Mouse (Mus musculus): ENCODE data around the gene Gm28053. TPM values are rescaled to one million over a fixed set of nuclear protein-coding genes. Genes with fewer than 3 reads are reported as not detected.
A peak's percentile ranks its signal among the peaks of the same experiment; 100 is the strongest.

The Gm28053 gene
- polyA plus RNA-seq, 1 experiment from 2014 or later = 2.3 TPM

GRCm38 (mm10) chr6:48732864-48733304, 14.5 kb downstream of the Gm28053 start:
- peak; percentile 70 for ATAC-seq (replicated peaks; ENCODE audit: extremely low read depth, insufficient read depth, low FRiP score)
- H3K27ac ChIP-seq (ENCODE audit: low read length) = no peak overlapping the region
- WGBS = 38% methylated on average over 8 of the region's 8 CpGs
- no peak overlapping the region for H3K4me3 ChIP-seq (ENCODE audit: low read length)
- no peaks in the 10 kb centered on the region for H3K36me3 ChIP-seq (ENCODE audit: control insufficient read depth, insufficient read depth)
- no peaks in the 10 kb centered on the region for H3K9me3 ChIP-seq (replicated peaks; ENCODE audit: control insufficient read depth, low read length)
- H3K4me1 ChIP-seq (ENCODE audit: control insufficient read depth, insufficient read depth, low read length) = no peaks in the 10 kb centered on the region
- H3K27me3 ChIP-seq (ENCODE audit: control insufficient read depth, insufficient read depth, low read length) = no peaks in the 10 kb centered on the region
- H3K9ac ChIP-seq (ENCODE audit: low read length) = no peak overlapping the region
- no peak overlapping the region for H3K4me2 ChIP-seq (ENCODE audit: low read depth, low read length)

- 81% methylated on average over 1 of the region's 1 CpGs for WGBS
- Histone ChIP-seq H3K4me2 (ENCODE audit: low read depth, low read length) (no peak overlapping the region), H3K4me1 (ENCODE audit: control insufficient read depth, insufficient read depth, low read length) (no peaks in the 10 kb centered on the region), H3K27me3 (ENCODE audit: control insufficient read depth, insufficient read depth, low read length) (no peaks in the 10 kb centered on the region), H3K9me3 (replicated peaks; ENCODE audit: control insufficient read depth, low read length) (no peaks in the 10 kb centered on the region), H3K27ac (ENCODE audit: low read length) (no peak overlapping the region), H3K36me3 (ENCODE audit: control insufficient read depth, insufficient read depth) (no peaks in the 10 kb centered on the region), H3K9ac (ENCODE audit: low read length) (no peak overlapping the region), H3K4me3 (ENCODE audit: low read length) (no peak overlapping the region)
- ATAC-seq (replicated peaks; ENCODE audit: extremely low read depth, insufficient read depth, low FRiP score) = no peak
These were observed 15.3 kb downstream of the Gm28053 start for GRCm38 (mm10) chr6:48733660-48734059.

- ATAC-seq (replicated peaks; ENCODE audit: extremely low read depth, insufficient read depth, low FRiP score) = no peak
- H3K4me2 ChIP-seq (ENCODE audit: low read depth, low read length) = no peak overlapping the region
- WGBS = 60% methylated on average over 2 of the region's 2 CpGs
- H3K27ac ChIP-seq (ENCODE audit: low read length) = no peak overlapping the region
- H3K9me3 ChIP-seq (replicated peaks; ENCODE audit: control insufficient read depth, low read length) = no peaks in the 10 kb centered on the region
- no peaks in the 10 kb centered on the region for H3K4me1 ChIP-seq (ENCODE audit: control insufficient read depth, insufficient read depth, low read length)
- H3K36me3 ChIP-seq (ENCODE audit: control insufficient read depth, insufficient read depth) = no peaks in the 10 kb centered on the region
- H3K4me3 ChIP-seq (ENCODE audit: low read length) = no peak overlapping the region
- H3K9ac ChIP-seq (ENCODE audit: low read length) = no peak overlapping the region
- peaks cover 3% of the 10 kb centered on the region for H3K27me3 ChIP-seq (ENCODE audit: control insufficient read depth, insufficient read depth, low read length)
These were observed 18.6 kb downstream of the Gm28053 start for GRCm38 (mm10) chr6:48737053-48737452.

DNA sequence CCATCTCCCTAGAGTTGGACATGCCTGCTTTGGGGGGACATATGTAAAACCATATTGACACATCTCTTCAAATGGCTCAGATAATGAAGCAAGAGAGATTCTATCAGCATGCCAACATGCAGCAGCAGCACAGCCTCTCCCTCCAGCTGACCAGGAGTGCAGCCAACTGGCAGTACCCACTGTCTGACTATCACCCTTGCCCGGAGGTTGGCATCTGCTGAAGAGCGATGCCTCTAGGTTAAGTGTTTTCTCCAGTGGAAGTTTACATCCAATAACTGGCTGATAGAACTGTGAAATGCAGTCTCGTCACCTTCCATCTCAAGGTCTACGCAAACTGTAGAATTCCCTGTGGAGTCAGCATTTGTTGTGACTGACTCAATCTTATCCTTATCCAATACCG, 19.3 kb downstream of the Gm28053 start:
- Histone ChIP-seq H3K4me3 (ENCODE audit: low read length) (no peak overlapping the region), H3K9ac (ENCODE audit: low read length) (no peak overlapping the region), H3K27ac (ENCODE audit: low read length) (no peak overlapping the region), H3K27me3 (ENCODE audit: control insufficient read depth, insufficient read depth, low read length) (peaks cover 9% of the 10 kb centered on the region), H3K4me1 (ENCODE audit: control insufficient read depth, insufficient read depth, low read length) (peaks cover 5% of the 10 kb centered on the region), H3K9me3 (replicated peaks; ENCODE audit: control insufficient read depth, low read length) (no peaks in the 10 kb centered on the region), H3K36me3 (ENCODE audit: control insufficient read depth, insufficient read depth) (no peaks in the 10 kb centered on the region), H3K4me2 (ENCODE audit: low read depth, low read length) (no peak overlapping the region)
- 67% methylated on average over 5 of the region's 5 CpGs for WGBS
- ATAC-seq (replicated peaks; ENCODE audit: extremely low read depth, insufficient read depth, low FRiP score) = no peak

DNA sequence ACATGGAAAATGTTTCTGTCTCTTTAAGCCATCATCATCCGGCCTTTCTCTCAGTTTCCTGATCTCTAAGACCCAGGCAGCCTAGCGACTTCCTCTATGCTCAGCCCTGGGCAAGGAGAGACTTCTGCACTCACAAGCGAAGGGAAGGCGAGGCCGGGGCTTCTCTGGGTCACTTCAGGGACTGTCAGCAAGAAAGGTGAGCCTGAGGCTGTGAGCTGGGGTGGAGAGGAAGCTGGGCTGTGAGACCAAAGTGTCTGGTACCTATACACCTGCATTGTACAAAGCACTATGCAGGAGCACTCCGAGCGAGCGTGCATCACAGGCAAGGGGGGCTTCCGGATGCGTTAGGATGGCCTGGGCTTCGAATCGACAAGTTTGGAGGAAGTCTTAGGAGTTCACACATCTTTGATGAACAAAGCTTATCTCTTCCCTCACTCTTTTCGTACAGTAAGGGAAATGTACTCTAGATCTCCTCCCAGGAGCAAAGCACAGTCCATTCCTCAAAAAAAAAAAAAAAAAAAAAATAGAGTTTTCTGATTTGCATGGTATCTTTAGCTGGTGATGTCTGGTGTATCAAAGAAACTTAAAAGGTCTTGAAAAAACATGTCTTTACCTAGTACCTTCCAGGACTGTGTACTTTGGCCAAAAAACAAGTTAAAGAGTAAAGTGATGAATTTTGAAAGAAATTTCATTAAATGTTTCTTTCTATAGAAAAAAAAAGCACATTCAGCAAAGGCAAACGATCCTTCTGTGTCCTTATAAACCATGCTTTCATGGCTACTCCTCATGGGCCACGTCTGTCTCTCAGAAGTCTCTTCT, 20.8 kb downstream of the Gm28053 start, which contains the start of gene Gimap1:
TSS of gene Gimap1 (plus strand) at position 94 of the 819 bp plus-strand sequence.
- Histone ChIP-seq H3K4me3 (ENCODE audit: low read length) (peak within 1 kb of the TSS; percentile 52), H3K9me3 (replicated peaks; ENCODE audit: control insufficient read depth, low read length) (no peaks in the 10 kb centered on the region), H3K36me3 (ENCODE audit: control insufficient read depth, insufficient read depth) (no peaks in the 10 kb centered on the region), H3K4me1 (ENCODE audit: control insufficient read depth, insufficient read depth, low read length) (peaks cover 10% of the 10 kb centered on the region), H3K27me3 (ENCODE audit: control insufficient read depth, insufficient read depth, low read length) (peaks cover 19% of the 10 kb centered on the region), H3K27ac (ENCODE audit: low read length) (peak within 1 kb of the TSS; percentile 80), H3K4me2 (ENCODE audit: low read depth, low read length) (peak within 1 kb of the TSS; percentile 39), H3K9ac (ENCODE audit: low read length) (peak within 1 kb of the TSS; percentile 56; the same call in 1 of the 2 replicates)
- 53% methylated on average over 15 of the region's 15 CpGs for WGBS
- peak; percentile 68 for ATAC-seq (replicated peaks; ENCODE audit: extremely low read depth, insufficient read depth, low FRiP score)

DNA sequence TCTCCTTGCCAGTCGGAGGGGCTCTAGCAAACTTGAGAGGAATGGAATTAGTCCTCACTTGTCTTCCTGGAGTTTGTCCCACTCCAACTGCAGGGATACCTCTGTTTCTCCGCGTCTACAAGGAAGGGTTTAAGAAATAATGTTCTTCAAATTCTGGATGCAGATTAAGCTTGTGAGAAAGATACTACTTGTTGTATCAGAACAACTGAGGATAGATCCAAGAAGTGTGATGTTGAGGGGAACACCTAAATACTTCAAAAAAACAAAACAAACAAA, 21.3 kb downstream of the Gm28053 start:
- ATAC-seq (replicated peaks; ENCODE audit: extremely low read depth, insufficient read depth, low FRiP score) = no peak
- H3K4me2 ChIP-seq (ENCODE audit: low read depth, low read length) = peak overlapping the region; percentile 39
- no peak overlapping the region for H3K9ac ChIP-seq (ENCODE audit: low read length)
- H3K27ac ChIP-seq (ENCODE audit: low read length) = peak overlapping the region; percentile 69
- no peaks in the 10 kb centered on the region for H3K9me3 ChIP-seq (replicated peaks; ENCODE audit: control insufficient read depth, low read length)
- H3K4me3 ChIP-seq (ENCODE audit: low read length) = peak overlapping the region; percentile 44
- peaks cover 23% of the 10 kb centered on the region for H3K27me3 ChIP-seq (ENCODE audit: control insufficient read depth, insufficient read depth, low read length)
- peaks cover 10% of the 10 kb centered on the region for H3K4me1 ChIP-seq (ENCODE audit: control insufficient read depth, insufficient read depth, low read length)
- WGBS = 64% methylated on average over 3 of the region's 3 CpGs
- H3K36me3 ChIP-seq (ENCODE audit: control insufficient read depth, insufficient read depth) = no peaks in the 10 kb centered on the region

DNA sequence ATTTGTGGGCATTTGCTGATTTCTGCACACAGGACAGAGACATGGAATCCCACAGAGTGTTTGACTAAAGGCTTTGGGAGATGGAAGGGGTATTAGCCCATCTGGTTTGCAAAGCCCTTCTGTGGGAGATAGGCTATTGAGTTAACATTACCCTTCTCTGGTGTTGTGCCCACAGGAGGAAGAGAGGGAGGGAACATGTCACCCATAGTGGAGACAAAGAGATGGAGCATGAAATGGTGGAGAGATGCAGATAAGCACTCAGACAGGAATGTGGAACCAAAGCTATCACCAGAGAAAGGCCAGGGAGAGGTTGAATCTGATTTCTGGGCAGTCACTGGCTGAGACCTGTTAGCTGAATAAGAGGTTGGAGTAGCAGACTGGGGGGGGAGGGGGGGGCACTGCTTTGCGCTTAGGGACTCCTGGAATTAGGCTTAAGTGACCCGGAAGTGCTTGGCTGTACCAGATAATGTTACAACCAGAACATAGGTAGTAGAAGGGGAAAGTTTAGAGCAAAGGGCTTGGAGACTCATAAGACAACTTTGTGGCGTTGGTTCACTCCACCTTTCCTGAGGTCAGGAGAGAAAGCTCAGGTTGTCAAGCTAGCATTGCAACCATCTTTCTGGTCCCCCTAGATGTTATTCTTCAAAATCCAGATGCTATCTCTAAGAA, 22.2 kb downstream of the Gm28053 start:
- no peak overlapping the region for H3K9ac ChIP-seq (ENCODE audit: low read length)
- H3K27ac ChIP-seq (ENCODE audit: low read length) = peak overlapping the region; percentile 24

DNA sequence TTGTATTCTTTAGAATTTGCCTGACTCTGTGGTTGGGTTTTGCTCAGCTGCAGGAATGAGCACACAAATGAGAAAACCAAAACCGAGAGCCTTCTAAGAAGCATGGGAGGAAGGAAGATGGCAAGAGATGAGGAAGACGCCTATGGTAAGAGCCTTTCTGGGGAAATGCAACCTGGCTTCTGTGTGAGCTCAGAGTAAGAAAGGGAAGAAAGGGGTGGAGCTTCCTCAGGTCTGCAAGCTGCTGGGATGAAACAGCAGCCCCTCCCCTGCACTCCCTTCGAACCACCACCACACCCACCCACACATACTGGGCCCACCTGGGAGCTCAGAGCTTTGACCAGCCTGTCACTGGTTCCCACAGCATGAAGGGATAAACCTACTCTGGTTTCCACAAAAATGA, 22.9 kb downstream of the Gm28053 start:
- Histone ChIP-seq H3K4me2 (ENCODE audit: low read depth, low read length) (peak overlapping the region; percentile 39), H3K36me3 (ENCODE audit: control insufficient read depth, insufficient read depth) (no peaks in the 10 kb centered on the region), H3K9ac (ENCODE audit: low read length) (no peak overlapping the region), H3K4me3 (ENCODE audit: low read length) (no peak overlapping the region), H3K9me3 (replicated peaks; ENCODE audit: control insufficient read depth, low read length) (no peaks in the 10 kb centered on the region), H3K27me3 (ENCODE audit: control insufficient read depth, insufficient read depth, low read length) (peaks cover 23% of the 10 kb centered on the region), H3K4me1 (ENCODE audit: control insufficient read depth, insufficient read depth, low read length) (peaks cover 10% of the 10 kb centered on the region), H3K27ac (ENCODE audit: low read length) (peak overlapping the region; percentile 24)
- ATAC-seq (replicated peaks; ENCODE audit: extremely low read depth, insufficient read depth, low FRiP score) = no peak; the same call in 1 of the 2 replicates
- 20% methylated on average over 3 of the region's 3 CpGs for WGBS

More for the DNA sequence above, 22.2 kb downstream of the Gm28053 start:
- Histone ChIP-seq H3K9me3 (replicated peaks; ENCODE audit: control insufficient read depth, low read length) (no peaks in the 10 kb centered on the region), H3K4me1 (ENCODE audit: control insufficient read depth, insufficient read depth, low read length) (peaks cover 10% of the 10 kb centered on the region), H3K27me3 (ENCODE audit: control insufficient read depth, insufficient read depth, low read length) (peaks cover 23% of the 10 kb centered on the region), H3K36me3 (ENCODE audit: control insufficient read depth, insufficient read depth) (no peaks in the 10 kb centered on the region), H3K4me3 (ENCODE audit: low read length) (peak overlapping the region; percentile 44; the same call in 1 of the 2 replicates), H3K4me2 (ENCODE audit: low read depth, low read length) (peak overlapping the region; percentile 39)
- ATAC-seq (replicated peaks; ENCODE audit: extremely low read depth, insufficient read depth, low FRiP score) = no peak
- 53% methylated on average over 3 of the region's 3 CpGs for WGBS

DNA sequence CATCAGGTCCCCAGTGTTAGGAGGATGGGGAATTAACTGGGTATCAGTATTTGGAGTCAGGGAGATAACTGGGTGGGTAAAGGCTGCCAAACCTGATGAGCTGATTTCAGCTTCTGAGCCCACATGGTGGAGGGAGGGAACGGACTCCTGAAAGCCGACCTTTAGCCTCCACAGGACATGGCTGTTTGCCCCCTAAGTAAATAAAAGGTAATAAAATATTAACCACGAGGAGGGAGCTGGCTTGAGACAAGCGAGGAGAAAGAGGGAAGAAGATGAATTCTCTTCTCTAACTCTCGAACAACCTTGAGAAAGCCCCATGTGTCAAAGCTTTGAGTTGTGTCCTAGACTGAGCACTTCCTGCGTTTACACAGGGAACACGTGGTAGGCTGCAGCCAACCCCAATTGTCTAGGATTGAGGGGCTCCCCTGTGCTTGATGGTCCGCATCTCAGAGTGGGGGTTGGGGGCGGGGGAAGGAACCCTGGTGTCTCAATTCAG, 23.4 kb downstream of the Gm28053 start:
- H3K36me3 ChIP-seq (ENCODE audit: control insufficient read depth, insufficient read depth) = no peaks in the 10 kb centered on the region
- peaks cover 23% of the 10 kb centered on the region for H3K27me3 ChIP-seq (ENCODE audit: control insufficient read depth, insufficient read depth, low read length)
- peak overlapping the region; percentile 20; the same call in 1 of the 2 replicates for H3K27ac ChIP-seq (ENCODE audit: low read length)
- H3K4me2 ChIP-seq (ENCODE audit: low read depth, low read length) = 0 out of 2 replicates have a peak overlapping the region, but pooled peaks have one; percentile 21
- no peak overlapping the region for H3K4me3 ChIP-seq (ENCODE audit: low read length)
- ATAC-seq (replicated peaks; ENCODE audit: extremely low read depth, insufficient read depth, low FRiP score) = no peak
- no peak overlapping the region for H3K9ac ChIP-seq (ENCODE audit: low read length)
- 30% methylated on average over 9 of the region's 9 CpGs for WGBS
- H3K9me3 ChIP-seq (replicated peaks; ENCODE audit: control insufficient read depth, low read length) = no peaks in the 10 kb centered on the region
- peaks cover 10% of the 10 kb centered on the region for H3K4me1 ChIP-seq (ENCODE audit: control insufficient read depth, insufficient read depth, low read length)

Data from heart, embryonic 16.5 days (tissue).